Mouse (Mus musculus) gastrocnemius, postnatal 36 days (tissue): ENCODE measurements around the gene Fau. TPM values are rescaled to one million over a fixed set of nuclear protein-coding genes. Genes with fewer than 3 reads are reported as not detected.

ENCODE experiments used
- DNase-seq, 2 experiments: peaks; one replicate each; pipeline ENCODE4 v3.0.0; 2022
- intact Hi-C: fragments of 180-260 bp; cut with DNase I; formaldehyde crosslinking; loops from one replicate; pipeline ENCODE4 v1.15.1; 2025
- total RNA-seq, 2 experiments: library from RNA; stranded (reverse); gene quantifications; 2 replicates each; pipeline ENCODE4 v1.2.3; 2021

The Fau gene
- total RNA-seq, 2 experiments from 2014 or later, result 333 to 400 TPM

DNA sequence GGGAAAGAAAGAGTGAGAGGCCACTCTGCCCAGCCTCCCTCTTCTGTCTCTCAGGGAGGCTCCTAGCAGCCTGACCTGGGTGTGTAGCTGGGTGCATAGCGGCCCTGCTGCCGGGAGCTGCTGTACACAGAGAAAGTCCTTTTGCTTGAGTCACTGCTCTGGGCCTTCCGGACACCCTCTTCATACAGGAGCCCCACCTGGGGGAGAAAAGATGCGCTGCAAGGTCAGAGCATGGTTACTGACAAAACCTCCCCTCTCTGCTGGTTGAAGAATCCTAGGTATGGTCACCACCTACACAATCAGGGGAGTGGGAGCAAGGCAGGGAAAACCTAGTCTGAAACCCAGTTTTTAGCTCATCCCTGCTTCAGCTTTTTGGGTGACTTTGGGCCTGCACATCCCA, 11.3 kb downstream of the Fau start:
- intact Hi-C loops, result no loop called here
- DNase-seq, result no peak

- intact Hi-C loops, result no loop called here
- DNase-seq, result no peak
Observed at GRCm38 (mm10) chr19:6069851-6070250, 12.2 kb downstream of the Fau start.

DNA sequence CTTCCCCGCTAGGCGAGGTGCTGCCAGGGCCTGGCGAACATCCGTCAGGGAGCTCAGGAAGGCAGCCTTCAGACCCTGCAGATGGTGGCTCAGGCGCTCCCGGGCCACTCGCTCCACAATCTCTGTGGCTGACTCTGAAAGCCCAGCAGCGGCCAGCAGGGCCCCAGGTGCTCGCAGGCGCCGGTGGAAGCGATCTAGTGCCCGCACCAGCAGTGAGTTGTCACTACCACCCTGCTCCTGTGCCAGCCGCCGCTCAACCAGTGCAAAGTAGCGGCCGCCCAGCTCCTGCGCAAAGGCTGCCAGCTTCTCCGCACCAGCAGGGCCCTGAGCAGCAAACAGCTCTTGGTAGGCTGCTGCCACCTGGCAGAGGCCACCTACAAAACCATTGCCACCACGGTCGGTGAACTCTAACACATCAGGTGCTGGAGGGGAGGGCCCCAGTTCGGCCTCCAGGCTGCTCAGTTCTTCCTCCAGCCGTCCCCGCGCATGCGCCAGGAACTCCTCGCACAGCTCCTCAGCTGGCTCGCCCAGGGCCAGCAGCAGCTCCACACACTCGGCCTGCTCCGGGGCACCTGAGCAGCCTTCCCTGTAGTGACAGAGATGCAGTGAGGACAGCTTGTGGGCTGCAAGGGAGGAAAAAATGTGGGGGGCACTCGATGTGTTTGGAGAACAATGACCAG, 13.1 kb downstream of the Fau start:
- intact Hi-C loops, result no loop called here
- no peak for DNase-seq

DNA sequence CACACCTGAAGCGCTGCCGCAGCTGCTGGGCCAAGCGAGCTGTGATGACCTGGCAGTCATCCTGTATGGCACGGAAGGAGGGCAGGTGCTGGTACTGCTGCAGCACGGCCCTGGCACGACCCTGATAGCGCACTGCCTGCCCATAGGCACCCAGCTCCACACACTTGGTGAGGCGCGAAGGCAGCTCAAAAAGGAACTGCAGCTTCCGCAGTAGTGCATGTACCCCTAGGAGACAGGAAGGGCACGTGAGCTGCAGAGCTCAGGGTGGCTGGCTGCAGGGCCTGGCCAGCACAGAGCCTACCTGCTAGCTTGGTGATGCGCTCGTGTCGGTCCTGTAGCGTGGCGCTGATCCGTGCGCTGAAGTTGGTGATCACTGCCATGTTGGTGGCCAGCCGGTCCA, 13.6 kb downstream of the Fau start:
- no peak for DNase-seq
- intact Hi-C loops, result no loop called here

- intact Hi-C loops, result no loop called here
- no peak for DNase-seq
Observed at GRCm38 (mm10) chr19:6073889-6074288, 16.2 kb downstream of the Fau start.

GRCm38 (mm10) chr19:6076564-6077393, 19.1 kb downstream of the Fau start, which contains the start of gene Vps51:
TSS of gene Vps51 (minus strand) at chr19:6077231.
- intact Hi-C loops, result no loop called here
- DNase-seq, result peak; percentile 70 to 81

- DNase-seq, result no peak
- intact Hi-C loops, result loop anchor here (5.0 kb wide), 1 partner anchor 37 kb away; the partner anchor contains the start of gene Sac3d1
Observed at GRCm38 (mm10) chr19:6079983-6080480, 22.4 kb downstream of the Fau start, which contains the start of gene Tmem262. TSS of gene Tmem262 (plus strand) at chr19:6080033.

DNA sequence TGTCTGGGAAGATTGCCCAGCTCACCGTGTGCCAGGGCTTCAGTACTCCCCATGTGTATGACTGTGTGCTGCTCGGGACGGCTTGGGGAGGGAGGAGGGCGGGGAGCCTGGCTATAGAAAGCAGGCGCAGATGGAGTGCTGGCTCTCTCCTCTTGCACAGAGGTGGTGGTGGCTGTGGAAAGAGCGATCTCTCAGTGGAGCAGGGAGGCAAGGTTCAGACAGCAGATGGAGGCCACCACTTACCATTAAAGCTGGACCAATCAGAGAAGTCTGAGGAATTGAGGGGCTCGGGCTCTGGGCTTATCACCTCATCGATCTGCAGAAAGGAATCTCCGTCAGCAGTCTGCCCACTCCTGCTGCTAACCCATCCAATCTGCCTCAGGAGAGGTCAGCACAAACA, 24.5 kb downstream of the Fau start, which contains the start of gene Gm28374:
Gm28374 (minus strand) TSS at position 101 of the 400 bp plus-strand sequence.
- no peak for DNase-seq
- intact Hi-C loops, result loop anchor here (5.0 kb wide), 1 partner anchor 35 kb away; the partner anchor contains the start of gene Sac3d1

- DNase-seq, result peak; percentile 93 to 95
- intact Hi-C loops, result loop anchor here (1.0 to 5.0 kb wide), 2 partner anchors 25 to 33 kb away; partner anchors contain the start of gene Sac3d1
Observed at GRCm38 (mm10) chr19:6084478-6085248, 27.0 kb downstream of the Fau start, which contains the start of the genes Zfpl1 and Cdca5. TSS of gene Zfpl1 (minus strand) at chr19:6084956. TSS of gene Cdca5 (plus strand) at chr19:6084983.

GRCm38 (mm10) chr19:6085417-6085879, 27.8 kb downstream of the Fau start:
- no peak for DNase-seq
- intact Hi-C loops, result no loop called here

DNA sequence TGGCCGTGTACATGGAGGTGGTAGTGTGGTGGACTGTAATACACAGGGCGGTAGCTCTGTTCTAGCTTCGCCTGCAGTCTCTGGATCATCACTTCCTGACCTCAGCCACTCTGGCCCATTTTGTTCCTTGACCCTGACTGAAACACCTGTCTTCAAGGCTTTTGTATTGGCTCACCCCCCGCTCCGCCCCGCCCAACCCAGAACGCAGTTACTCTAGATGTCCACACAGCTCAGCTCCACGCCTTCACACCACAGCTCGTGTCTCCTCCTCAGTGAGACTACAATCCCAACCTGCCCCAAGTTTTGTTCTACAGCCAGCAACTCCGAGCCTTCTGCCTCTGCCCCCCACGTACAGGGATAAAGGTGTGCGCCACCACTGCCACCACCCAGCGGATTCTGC, 31.2 kb downstream of the Fau start:
- intact Hi-C loops, result no loop called here

DNA sequence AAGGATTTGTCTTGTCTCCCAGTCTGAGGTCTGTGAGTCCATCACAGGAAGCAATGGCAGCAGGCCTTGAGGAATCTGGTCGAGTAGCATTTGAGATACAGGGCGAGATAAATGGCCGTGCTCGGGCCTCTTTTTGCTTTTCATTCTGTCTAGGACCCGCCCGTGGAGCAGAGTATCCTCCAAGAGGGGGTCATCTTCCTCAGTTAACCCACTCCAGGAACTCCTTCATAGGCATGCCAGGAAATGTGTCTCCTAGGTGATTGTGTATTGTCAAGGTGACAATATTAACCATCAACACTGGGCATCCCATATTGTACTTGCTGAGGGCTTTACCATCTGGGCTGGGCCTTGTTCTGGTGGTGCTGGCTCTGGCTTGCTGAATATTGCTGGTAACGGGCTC, 36.5 kb downstream of the Fau start, which contains the start of gene AC131692.1:
AC131692.1 (plus strand) TSS at position 301 of the 400 bp plus-strand sequence.
- intact Hi-C loops, result no loop called here
- DNase-seq, result no peak

More for the DNA sequence above, 31.2 kb downstream of the Fau start:
- no peak for DNase-seq

DNA sequence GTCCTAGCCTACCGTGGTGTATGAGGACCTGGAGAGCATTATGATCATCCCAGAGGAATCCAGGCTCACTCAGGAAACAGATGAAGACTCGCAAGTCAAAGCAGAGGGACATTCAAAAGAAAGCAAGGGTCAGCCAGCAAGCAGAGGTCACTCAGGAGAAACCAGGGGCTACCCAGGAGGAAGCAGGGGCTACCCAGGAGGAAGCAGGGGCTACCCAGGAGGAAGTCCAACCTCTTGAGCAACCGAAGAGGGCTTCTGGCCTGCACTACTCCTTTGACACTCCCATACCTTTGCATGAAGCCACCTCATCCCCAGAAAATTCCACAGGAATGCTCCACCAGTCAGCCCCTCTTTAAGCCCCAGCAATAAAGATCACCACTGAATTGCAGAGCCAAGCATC, 40.2 kb downstream of the Fau start:
- no peak for DNase-seq
- intact Hi-C loops, result no loop called here

DNA sequence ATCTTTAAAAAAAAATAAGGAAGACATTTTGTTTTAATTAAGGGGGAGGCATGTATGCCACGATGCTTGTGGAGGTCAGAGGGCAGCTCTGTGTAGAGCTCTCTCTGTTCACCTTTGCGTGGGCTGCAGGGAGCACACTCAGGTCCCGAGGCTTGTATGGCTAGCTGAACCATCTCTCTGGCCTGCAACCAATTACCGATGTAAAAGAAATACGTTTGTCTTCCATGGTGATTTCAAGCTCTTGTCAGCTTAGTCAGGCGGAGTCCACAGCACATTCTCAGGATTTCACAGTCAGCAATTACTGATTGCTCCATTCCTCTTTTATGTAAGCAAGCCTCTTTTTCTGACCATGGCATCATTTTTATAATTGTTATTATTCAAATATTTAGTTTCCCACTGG, 43.5 kb downstream of the Fau start:
- no peak for DNase-seq
- intact Hi-C loops, result no loop called here

- intact Hi-C loops, result no loop called here
- DNase-seq, result no peak
Observed at GRCm38 (mm10) chr19:6102169-6102853, 44.7 kb downstream of the Fau start.

DNA sequence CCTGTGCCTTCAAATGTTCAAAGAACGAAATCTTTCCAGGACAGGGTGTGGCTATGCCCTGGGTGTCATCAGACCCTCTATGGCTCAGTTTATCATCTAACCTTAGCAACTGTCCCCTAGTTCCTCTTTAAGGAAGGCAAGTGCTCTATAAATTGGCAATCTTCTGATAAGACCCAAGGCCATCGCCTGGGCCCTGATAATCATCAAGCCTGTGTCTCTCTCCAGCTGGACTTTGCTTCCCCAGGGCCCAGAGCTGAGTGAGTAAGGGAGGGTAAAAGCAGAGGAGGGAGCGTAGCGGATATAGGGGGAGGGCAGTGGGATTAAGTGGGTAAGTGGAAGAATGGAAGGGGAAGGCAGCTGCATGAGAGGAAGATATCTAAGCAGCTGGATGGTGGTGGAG, 46.8 kb downstream of the Fau start:
- no peak for DNase-seq
- intact Hi-C loops, result no loop called here

GRCm38 (mm10) chr19:6105586-6105985, 47.9 kb downstream of the Fau start, which contains the start of gene Naaladl1:
TSS of gene Naaladl1 (plus strand) at chr19:6105782.
- no peak for DNase-seq
- intact Hi-C loops, result no loop called here
